Mouse (Mus musculus): Measurements from ENCODE around the gene Olfr1160. TPM values are rescaled to one million over a fixed set of nuclear protein-coding genes. Genes with fewer than 3 reads are reported as not detected.
"Not testable (repeated sequence)": the region's sequence is repeated elsewhere in the genome, so short reads cannot be mapped to it uniquely, and the experiment has no call there.

Gene Olfr1160
- not detected in 2 replicates for polyA plus RNA-seq (2012; rRNA removed)

DNA sequence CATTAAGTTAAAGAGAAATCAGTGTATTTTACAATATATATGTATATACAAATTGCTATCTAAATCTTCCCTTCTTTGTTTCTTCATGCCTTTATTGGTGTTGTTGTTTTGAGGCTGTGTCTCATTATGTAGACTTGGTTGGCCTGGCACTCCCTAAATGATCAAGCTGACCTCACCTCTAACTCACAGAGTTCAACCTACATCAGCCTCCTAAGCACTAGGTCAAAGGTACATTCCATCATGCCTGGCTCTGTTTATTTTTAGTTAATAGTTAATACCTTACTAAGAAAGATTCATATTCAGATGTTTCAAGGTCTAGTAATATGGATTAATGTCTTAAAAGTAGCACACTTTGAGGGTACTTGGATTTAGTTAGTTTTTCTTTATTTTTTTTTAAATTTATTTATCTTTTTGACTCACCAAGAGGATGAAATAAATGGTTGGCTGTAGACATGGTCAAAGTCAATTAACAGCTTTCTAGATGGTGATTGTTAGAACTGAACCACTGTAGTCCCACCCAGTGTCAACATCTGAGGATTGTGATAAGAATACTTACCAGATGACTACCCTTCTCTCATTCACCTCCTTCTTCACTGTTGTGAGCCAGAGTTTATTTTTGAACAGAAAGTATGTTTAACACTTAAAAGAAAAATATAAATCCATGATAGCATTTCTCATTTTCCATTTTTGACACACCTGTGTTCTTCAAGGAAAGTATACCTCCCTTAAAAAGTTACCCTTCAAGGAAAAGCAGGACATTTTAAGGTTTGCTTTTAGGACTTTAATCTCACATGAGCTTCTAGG lies at the start of gene Olfr1160:
Gene Olfr1160, minus strand, starts transcription at position 754 of the 804 bp plus-strand sequence.
- DNase-seq (ENCODE audit: low read depth): no peak
- TF ChIP-seq POLR2A (IDR thresholded peaks at IDR 0.05; ENCODE audit: borderline replicate concordance, extremely low read depth, insufficient read depth, insufficient read length, poor library complexity, severe bottlenecking) (no peak), CTCF (IDR thresholded peaks at IDR 0.05; ENCODE audit: borderline replicate concordance, extremely low read depth, insufficient read depth, insufficient read length) (no peak)

DNA sequence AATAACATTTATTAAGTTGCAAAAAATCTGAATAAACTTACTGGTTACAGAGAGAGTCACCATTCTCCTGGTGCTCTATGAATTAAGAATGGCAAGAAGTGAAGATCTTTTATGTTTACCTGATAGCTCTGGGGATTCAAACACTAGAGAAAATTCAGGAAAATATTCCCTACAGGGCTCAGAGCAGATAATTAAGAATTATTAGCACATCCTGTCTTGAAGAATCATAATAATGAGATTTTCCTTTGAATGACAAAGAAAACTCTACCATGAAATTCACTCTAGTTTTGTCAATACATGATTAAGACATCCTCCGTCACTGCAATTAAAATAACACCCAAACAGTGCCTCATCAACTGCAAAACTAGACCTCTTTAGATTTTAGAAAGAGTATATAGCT lies 43.0 kb upstream of the Olfr1160 start, which contains the start of gene Olfr1162:
Gene Olfr1162, minus strand, starts transcription at position 101 of the 400 bp plus-strand sequence.
- DNase-seq (ENCODE audit: low read depth): no peak
- no peak for TF ChIP-seq POLR2A (IDR thresholded peaks at IDR 0.05; ENCODE audit: borderline replicate concordance, extremely low read depth, insufficient read depth, insufficient read length, poor library complexity, severe bottlenecking)
- no peak for TF ChIP-seq CTCF (IDR thresholded peaks at IDR 0.05; ENCODE audit: borderline replicate concordance, extremely low read depth, insufficient read depth, insufficient read length)

DNA sequence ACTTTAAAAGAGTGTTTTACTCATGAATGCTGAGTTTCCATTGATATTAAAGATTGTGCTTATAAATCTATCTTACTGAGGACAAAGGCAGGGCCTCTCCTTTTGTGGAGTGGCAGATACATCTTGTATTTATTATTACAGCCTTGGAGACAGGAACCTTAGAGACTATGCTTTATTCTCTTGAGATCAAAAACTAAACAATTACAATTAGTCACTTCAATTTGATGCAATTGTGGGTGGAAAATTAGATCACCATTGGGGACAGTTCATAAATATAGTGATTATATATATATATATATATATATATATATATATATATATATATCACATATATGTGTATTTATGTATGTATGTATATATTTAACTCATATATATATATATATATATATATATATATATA lies 29.5 kb upstream of the Olfr1160 start, which contains the start of gene Olfr73:
Gene Olfr73, minus strand, starts transcription at position 101 of the 400 bp plus-strand sequence.
- no peak for DNase-seq (ENCODE audit: low read depth)
- TF ChIP-seq CTCF (IDR thresholded peaks at IDR 0.05; ENCODE audit: borderline replicate concordance, extremely low read depth, insufficient read depth, insufficient read length) (no peak), POLR2A (IDR thresholded peaks at IDR 0.05; ENCODE audit: borderline replicate concordance, extremely low read depth, insufficient read depth, insufficient read length, poor library complexity, severe bottlenecking) (no peak)

DNA sequence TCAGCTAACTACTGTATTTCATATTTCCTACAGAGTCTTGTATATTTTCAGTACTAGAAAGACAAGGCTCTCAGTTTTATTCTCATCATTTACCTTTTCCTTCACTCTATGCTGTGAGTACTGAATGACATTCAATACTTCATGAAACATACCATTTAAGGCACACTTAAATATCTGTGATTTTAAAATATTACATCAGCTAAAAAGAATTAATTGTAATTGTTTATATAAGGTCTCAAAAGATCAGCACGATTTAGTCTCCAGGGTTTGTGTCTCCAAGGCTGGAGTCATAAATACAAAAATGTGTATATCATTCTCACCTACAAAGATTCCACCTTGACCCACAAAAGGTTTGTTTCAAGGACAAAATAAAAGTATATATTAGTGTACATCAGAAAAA lies 14.4 kb upstream of the Olfr1160 start, which contains the start of gene Olfr1161:
Gene Olfr1161, plus strand, starts transcription at position 301 of the 400 bp plus-strand sequence.
- DNase-seq (ENCODE audit: low read depth): not testable (repeated sequence)

DNA sequence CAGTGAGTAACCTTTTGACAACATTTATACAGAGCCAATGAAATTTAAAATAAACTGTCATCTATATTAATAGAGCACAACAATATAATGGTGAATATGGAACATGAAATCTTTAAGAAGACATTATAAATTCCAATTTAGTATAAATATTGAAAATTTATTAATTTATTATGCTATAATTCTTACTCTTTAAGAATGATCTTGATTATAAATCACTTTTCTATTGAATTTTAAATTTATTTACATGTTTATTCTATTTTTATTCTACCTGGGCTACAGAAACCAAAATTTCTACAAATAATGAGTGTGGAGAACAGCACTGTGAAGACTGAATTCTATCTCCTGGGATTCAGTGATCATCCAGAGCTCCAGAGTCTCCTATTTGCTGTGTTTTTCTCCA lies 18.3 kb downstream of the Olfr1160 start, which contains the start of gene Olfr1158:
Gene Olfr1158, plus strand, starts transcription at position 301 of the 400 bp plus-strand sequence.
- no peak for TF ChIP-seq POLR2A (IDR thresholded peaks at IDR 0.05; ENCODE audit: borderline replicate concordance, extremely low read depth, insufficient read depth, insufficient read length, poor library complexity, severe bottlenecking)
- no peak for TF ChIP-seq CTCF (IDR thresholded peaks at IDR 0.05; ENCODE audit: borderline replicate concordance, extremely low read depth, insufficient read depth, insufficient read length)
- DNase-seq (ENCODE audit: low read depth): no peak

DNA sequence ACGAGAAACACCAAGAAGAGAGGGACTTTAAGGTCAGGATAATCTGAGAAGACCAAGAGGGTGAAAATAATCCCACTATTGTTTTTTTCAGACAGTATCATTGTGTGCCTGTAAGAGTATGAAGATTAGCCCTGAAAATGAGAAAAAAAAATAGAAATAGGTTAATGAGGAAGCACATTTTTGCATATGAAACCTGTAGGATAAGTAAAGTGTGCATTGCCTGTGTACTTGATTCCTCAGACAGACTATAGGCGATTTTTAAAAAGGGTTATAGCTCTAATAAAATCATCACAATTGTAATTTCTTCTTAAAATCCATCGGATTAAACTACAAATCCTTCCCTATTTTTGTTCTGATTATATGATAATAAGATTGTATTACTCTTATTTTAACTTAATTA lies 33.5 kb downstream of the Olfr1160 start, which contains the start of gene Olfr74:
Gene Olfr74, minus strand, starts transcription at position 101 of the 400 bp plus-strand sequence.
- DNase-seq (ENCODE audit: low read depth): no peak
- TF ChIP-seq CTCF (IDR thresholded peaks at IDR 0.05; ENCODE audit: borderline replicate concordance, extremely low read depth, insufficient read depth, insufficient read length): no peak
- TF ChIP-seq POLR2A (IDR thresholded peaks at IDR 0.05; ENCODE audit: borderline replicate concordance, extremely low read depth, insufficient read depth, insufficient read length, poor library complexity, severe bottlenecking): no peak

DNA sequence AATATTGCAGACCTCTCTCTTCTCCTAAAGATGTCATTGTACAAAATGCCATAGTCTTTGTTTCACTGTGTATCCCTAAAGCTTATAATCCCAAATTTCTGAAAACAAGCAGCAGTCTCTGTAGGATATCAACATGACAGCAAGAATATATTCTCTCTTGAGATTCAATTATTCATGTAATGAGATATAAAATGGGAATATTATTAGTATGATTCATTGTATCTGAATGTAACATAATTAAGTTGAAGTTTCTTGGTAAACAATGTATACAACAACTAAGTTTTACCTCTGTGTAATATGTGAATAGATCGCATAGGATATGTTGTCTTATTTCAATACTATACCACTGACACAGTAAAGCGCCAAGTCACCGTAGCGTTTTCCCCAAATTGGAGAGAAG lies 39.9 kb downstream of the Olfr1160 start, which contains the start of gene Olfr1157:
Gene Olfr1157, minus strand, starts transcription at position 101 of the 400 bp plus-strand sequence.
- no peak for DNase-seq (ENCODE audit: low read depth)
- no peak for TF ChIP-seq CTCF (IDR thresholded peaks at IDR 0.05; ENCODE audit: borderline replicate concordance, extremely low read depth, insufficient read depth, insufficient read length)
- no peak for TF ChIP-seq POLR2A (IDR thresholded peaks at IDR 0.05; ENCODE audit: borderline replicate concordance, extremely low read depth, insufficient read depth, insufficient read length, poor library complexity, severe bottlenecking)

DNA sequence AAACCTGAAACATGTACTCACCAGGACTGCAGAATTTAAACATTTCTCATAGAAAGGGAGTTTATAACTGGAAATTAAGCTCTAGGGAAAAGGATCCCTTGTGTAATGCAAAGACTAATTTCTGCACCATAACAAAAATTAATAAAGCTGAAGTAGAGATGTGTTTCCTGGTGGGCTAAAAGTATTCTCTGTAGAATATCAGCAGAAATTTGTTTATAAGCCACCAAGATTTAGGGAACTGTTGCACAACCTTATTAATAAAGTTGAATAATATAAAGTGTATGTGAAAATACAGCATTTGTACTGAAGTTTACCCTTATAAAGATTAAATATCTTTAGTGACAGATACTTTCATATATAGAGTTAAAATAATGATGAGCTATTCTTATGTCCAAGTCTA lies 55.1 kb downstream of the Olfr1160 start, which contains the start of gene Olfr1156:
Gene Olfr1156, minus strand, starts transcription at position 101 of the 400 bp plus-strand sequence.
- DNase-seq (ENCODE audit: low read depth): no peak
- TF ChIP-seq POLR2A (IDR thresholded peaks at IDR 0.05; ENCODE audit: borderline replicate concordance, extremely low read depth, insufficient read depth, insufficient read length, poor library complexity, severe bottlenecking) (no peak), CTCF (IDR thresholded peaks at IDR 0.05; ENCODE audit: borderline replicate concordance, extremely low read depth, insufficient read depth, insufficient read length) (no peak)

Other genes starting within 250 kb of the Olfr1160 start
- not detected in 2 replicates for gene Olfr152, start 228.8 kb downstream of the Olfr1160 start, polyA plus RNA-seq (2012; rRNA removed)
- not detected in 2 replicates for gene Olfr1143, start 207.7 kb downstream of the Olfr1160 start, polyA plus RNA-seq (2012; rRNA removed)
- gene Olfr1145, start 198.4 kb downstream of the Olfr1160 start, polyA plus RNA-seq (2012; rRNA removed): not detected in 2 replicates
- gene Olfr1148, start 177.7 kb downstream of the Olfr1160 start, polyA plus RNA-seq (2012; rRNA removed): not detected in 2 replicates
- gene Olfr1150-ps1, start 164.3 kb downstream of the Olfr1160 start, polyA plus RNA-seq (2012; rRNA removed): not detected in 2 replicates
- not detected in 2 replicates for gene Olfr1151, start 152.4 kb downstream of the Olfr1160 start, polyA plus RNA-seq (2012; rRNA removed)
- gene Olfr1152, start 141.8 kb downstream of the Olfr1160 start, polyA plus RNA-seq (2012; rRNA removed): not detected in 2 replicates
- gene Olfr1153, start 113.3 kb downstream of the Olfr1160 start, polyA plus RNA-seq (2012; rRNA removed): not detected in 2 replicates
- not detected in 2 replicates for gene Olfr1154, start 103.1 kb downstream of the Olfr1160 start, polyA plus RNA-seq (2012; rRNA removed)
- gene Olfr1155, start 63.1 kb downstream of the Olfr1160 start, polyA plus RNA-seq (2012; rRNA removed): not detected in 2 replicates
- gene Olfr1156, start 55.2 kb downstream of the Olfr1160 start, polyA plus RNA-seq (2012; rRNA removed): not detected in 2 replicates
- gene Olfr1157, start 40.0 kb downstream of the Olfr1160 start, polyA plus RNA-seq (2012; rRNA removed): not detected in 2 replicates
- not detected in 2 replicates for gene Olfr74, start 33.6 kb downstream of the Olfr1160 start, polyA plus RNA-seq (2012; rRNA removed)
- gene Olfr1158, start 18.2 kb downstream of the Olfr1160 start, polyA plus RNA-seq (2012; rRNA removed): not detected in 2 replicates
- not detected in 2 replicates for gene Olfr1161, start 14.5 kb upstream of the Olfr1160 start, polyA plus RNA-seq (2012; rRNA removed)
- gene Olfr73, start 29.4 kb upstream of the Olfr1160 start, polyA plus RNA-seq (2012; rRNA removed): not detected in 2 replicates
- gene Olfr1162, start 42.9 kb upstream of the Olfr1160 start, polyA plus RNA-seq (2012; rRNA removed): not detected in 2 replicates
- gene Olfr1163, start 63.6 kb upstream of the Olfr1160 start, polyA plus RNA-seq (2012; rRNA removed): not detected in 2 replicates
- gene Olfr1164, start 85.7 kb upstream of the Olfr1160 start, polyA plus RNA-seq (2012; rRNA removed): not detected in 2 replicates
- gene Olfr1166, start 120.0 kb upstream of the Olfr1160 start, polyA plus RNA-seq (2012; rRNA removed): not detected in 2 replicates
- gene Olfr1167, start 146.9 kb upstream of the Olfr1160 start, polyA plus RNA-seq (2012; rRNA removed): not detected in 2 replicates
- gene Olfr1168, start 173.6 kb upstream of the Olfr1160 start, polyA plus RNA-seq (2012; rRNA removed): not detected in 2 replicates
- not detected in 2 replicates for gene Olfr1170, start 220.1 kb upstream of the Olfr1160 start, polyA plus RNA-seq (2012; rRNA removed)